Mouse (Mus musculus) MEL (cell line): Measurements from ENCODE around the gene Zfp507. TPM values are rescaled to one million over a fixed set of nuclear protein-coding genes. Genes with fewer than 3 reads are reported as not detected.

Experiments
- DNase-seq: peaks from one replicate; pipeline ENCODE4 v3.0.0; 2011; ENCODE audit warnings: low read depth, low spot score
- H3K27ac ChIP-seq: 2 replicates; pipeline ENCODE4 v1.5.1; 2012; ENCODE audit warnings: low read depth, mild to moderate bottlenecking, control low read depth, low read length, moderate library complexity; ENCODE audit not compliant: control insufficient read depth
- H3K27me3 ChIP-seq, 2 experiments: fragments of 150-350 bp in 1 of 2; sonication (generic) in 1 of 2; 2 replicates each; pipeline ENCODE4 v1.6.1; 2012; ENCODE audit warnings: low read length in 2 of 2, mild to moderate bottlenecking in 2 of 2, improper control_type of control experiment in 1 of 2, moderate library complexity in 1 of 2; ENCODE audit not compliant: insufficient read depth in 2 of 2, control insufficient read depth in 1 of 2
- H3K36me3 ChIP-seq, 2 experiments: 2 replicates each; pipeline ENCODE4 v1.6.1; 2012 to 2014; ENCODE audit warnings: low read length in 2 of 2, improper control_type of control experiment in 1 of 2, inconsistent platforms in 1 of 2, mild to moderate bottlenecking in 1 of 2; ENCODE audit not compliant: insufficient read depth in 2 of 2, control insufficient read depth in 1 of 2
- H3K4me1 ChIP-seq, 2 experiments: fragments of 150-350 bp in 1 of 2; sonication (generic) in 1 of 2; 2 replicates each; pipeline ENCODE4 v1.6.1; 2012; ENCODE audit warnings: low read length in 2 of 2, improper control_type of control experiment in 1 of 2, mild to moderate bottlenecking in 1 of 2; ENCODE audit not compliant: insufficient read depth in 2 of 2, control insufficient read depth in 1 of 2
- H3K4me3 ChIP-seq, 2 experiments: fragments of 150-350 bp in 1 of 2; sonication (generic) in 1 of 2; 2 replicates each; pipeline ENCODE4 v1.5.1; 2012; ENCODE audit warnings: low read depth in 2 of 2, low read length in 2 of 2, mild to moderate bottlenecking in 2 of 2, moderate library complexity in 2 of 2, control low read depth in 1 of 2, improper control_type of control experiment in 1 of 2; ENCODE audit not compliant: control insufficient read depth in 1 of 2, insufficient read depth in 1 of 2
- H3K79me2 ChIP-seq: 2 replicates; pipeline ENCODE4 v1.6.1; 2012; ENCODE audit warnings: mild to moderate bottlenecking, low read length, moderate library complexity; ENCODE audit not compliant: control insufficient read depth, poor library complexity, insufficient read depth
- H3K9ac ChIP-seq: 2 replicates; pipeline ENCODE4 v1.6.1; 2012; ENCODE audit warnings: low read depth, mild to moderate bottlenecking, control low read depth, low read length, moderate library complexity; ENCODE audit not compliant: control insufficient read depth, poor library complexity, severe bottlenecking
- H3K9me3 ChIP-seq: fragments of 150-350 bp; sonication (generic); replicated peaks from 2 replicates; pipeline ENCODE4 v1.6.1; 2012; ENCODE audit warnings: mild to moderate bottlenecking, low read length, improper control_type of control experiment, moderate library complexity; ENCODE audit not compliant: insufficient read depth
- BHLHE40 ChIP-seq: IDR thresholded peaks from 2 replicates; pipeline ENCODE4 v1.6.1; 2012; ENCODE audit warnings: low read depth, mild to moderate bottlenecking, inconsistent platforms, low read length, improper control_type of control experiment, borderline replicate concordance
- CHD1 ChIP-seq: IDR thresholded peaks from 2 replicates; pipeline ENCODE4 v1.6.1; 2012; ENCODE audit warnings: low read depth, mild to moderate bottlenecking, inconsistent platforms, low read length, improper control_type of control experiment
- E2F4 ChIP-seq: IDR thresholded peaks from 2 replicates; pipeline ENCODE4 v1.6.1; 2011; ENCODE audit warnings: low read depth, low read length, improper control_type of control experiment, borderline replicate concordance
- ELF1 ChIP-seq: IDR thresholded peaks from 2 replicates; pipeline ENCODE4 v1.6.1; 2014; ENCODE audit warnings: low read depth, mild to moderate bottlenecking, inconsistent platforms, low read length, improper control_type of control experiment, moderate library complexity
- EP300 ChIP-seq, 2 experiments: IDR thresholded peaks; 2 replicates each; pipeline ENCODE4 v1.6.1; 2011; ENCODE audit warnings: improper control_type of control experiment in 2 of 2, low read length in 2 of 2, low read depth in 1 of 2, mild to moderate bottlenecking in 1 of 2
- GATA1 ChIP-seq: IDR thresholded peaks from 2 replicates; pipeline ENCODE4 v1.6.1; 2011; ENCODE audit warnings: low read depth, low read length, improper control_type of control experiment
- HCFC1 ChIP-seq: IDR thresholded peaks from 2 replicates; pipeline ENCODE4 v1.6.1; 2012; ENCODE audit warnings: low read depth, mild to moderate bottlenecking, inconsistent platforms, low read length, improper control_type of control experiment, moderate library complexity
- JUND ChIP-seq: IDR thresholded peaks from 2 replicates; pipeline ENCODE4 v1.6.1; 2011; ENCODE audit warnings: low read depth, mild to moderate bottlenecking, improper control_type of control experiment, low read length
- MAX ChIP-seq: IDR thresholded peaks from 2 replicates; pipeline ENCODE4 v1.6.1; 2011; ENCODE audit warnings: low read length, improper control_type of control experiment
- MAZ ChIP-seq: IDR thresholded peaks from 2 replicates; pipeline ENCODE4 v1.6.1; 2012; ENCODE audit warnings: low read depth, mild to moderate bottlenecking, inconsistent platforms, low read length, improper control_type of control experiment
- MEF2A ChIP-seq: IDR thresholded peaks from 2 replicates; pipeline ENCODE4 v1.6.1; 2014; ENCODE audit warnings: low read depth, mild to moderate bottlenecking, inconsistent platforms, low read length, improper control_type of control experiment; ENCODE audit not compliant: poor library complexity, insufficient replicate concordance, severe bottlenecking; ENCODE audit errors: extremely low read depth
- MXI1 ChIP-seq: IDR thresholded peaks from 2 replicates; pipeline ENCODE4 v1.6.1; 2011; ENCODE audit warnings: mild to moderate bottlenecking, low read depth, low read length, improper control_type of control experiment
- POLR2AphosphoS5 ChIP-seq: IDR thresholded peaks from 2 replicates; pipeline ENCODE4 v1.6.1; 2012; ENCODE audit warnings: low read depth, borderline replicate concordance, mild to moderate bottlenecking, inconsistent platforms, low read length, moderate library complexity, mixed read lengths
- SIN3A ChIP-seq: IDR thresholded peaks from 2 replicates; pipeline ENCODE4 v1.6.1; 2012; ENCODE audit warnings: low read length, improper control_type of control experiment, inconsistent platforms
- SMC3 ChIP-seq: IDR thresholded peaks from 2 replicates; pipeline ENCODE4 v1.6.1; 2011; ENCODE audit warnings: low read depth, low read length, improper control_type of control experiment
- TAL1 ChIP-seq: IDR thresholded peaks from 2 replicates; pipeline ENCODE4 v1.6.1; 2012; ENCODE audit warnings: mild to moderate bottlenecking, inconsistent platforms, low read length, moderate library complexity, mixed read lengths
- TBP ChIP-seq: IDR thresholded peaks from 2 replicates; pipeline ENCODE4 v1.8.0; 2011; ENCODE audit warnings: low read depth, low read length, improper control_type of control experiment
- UBTF ChIP-seq: IDR thresholded peaks from 2 replicates; pipeline ENCODE4 v1.6.1; 2012; ENCODE audit warnings: low read depth, mild to moderate bottlenecking, inconsistent platforms, low read length, improper control_type of control experiment, moderate library complexity, borderline replicate concordance; ENCODE audit not compliant: insufficient read depth
- USF2 ChIP-seq, 2 experiments: IDR thresholded peaks; 2 replicates each; pipeline ENCODE4 v1.6.1; 2011 to 2012; ENCODE audit warnings: improper control_type of control experiment in 2 of 2, low read length in 2 of 2, borderline replicate concordance in 1 of 2, inconsistent platforms in 1 of 2, low read depth in 1 of 2, mild to moderate bottlenecking in 1 of 2; ENCODE audit not compliant: insufficient read depth in 1 of 2
- ZC3H11A ChIP-seq: IDR thresholded peaks from 2 replicates; pipeline ENCODE4 v1.6.1; 2012; ENCODE audit warnings: low read depth, mild to moderate bottlenecking, inconsistent platforms, low read length, improper control_type of control experiment
- ZNF384 ChIP-seq: IDR thresholded peaks from 2 replicates; pipeline ENCODE4 v1.6.1; 2012; ENCODE audit warnings: low read depth, mild to moderate bottlenecking, inconsistent platforms, low read length, improper control_type of control experiment
- polyA plus RNA-seq, 2 experiments: library from polyadenylated mRNA; stranded (reverse) in 1 of 2; unstranded in 1 of 2; fragments of >175 nt in 1 of 2; fragments of >200 nt in 1 of 2; gene quantifications; 2 replicates each; pipeline versions ENCODE4 v1.2.1 to v1.2.4; 2012; ENCODE audit warnings: low replicate concordance in 2 of 2, low read depth in 1 of 2; ENCODE audit not compliant: insufficient read length in 2 of 2, insufficient read depth in 1 of 2, missing spikeins in 1 of 2
- total RNA-seq: library from RNA; depleted of rRNA; stranded (reverse); fragments of 300-350 nt; gene quantifications from 2 replicates; pipeline ENCODE4 v1.2.3, GENCODE M21; 2012

The Zfp507 gene
- total and polyA plus RNA-seq, 3 experiments, result 16.4 to 67.2 (median 17.7) TPM

- Histone ChIP-seq H3K4me1 (no peaks in the 10 kb centered on the region), H3K4me3 (no peak overlapping the region), H3K9ac (no peak overlapping the region), H3K9me3 (no peaks in the 10 kb centered on the region), H3K36me3 (no peaks in the 10 kb centered on the region), H3K79me2 (no peaks in the 10 kb centered on the region), H3K27ac (no peak overlapping the region), H3K27me3 (no peaks in the 10 kb centered on the region)
- no peak for TF ChIP-seq HCFC1
- no peak for TF ChIP-seq SMC3
- no peak for TF ChIP-seq EP300 (IDR thresholded peaks at IDR 0.05; ENCODE audit: low read depth in 1 of 2, low read length in 2 of 2)
- TF ChIP-seq SIN3A, result no peak
- TF ChIP-seq MAX, result no peak
- TF ChIP-seq CHD1, result no peak
- TF ChIP-seq MXI1, result no peak
- TF ChIP-seq MAZ, result no peak
- no peak for TF ChIP-seq UBTF
- TF ChIP-seq MEF2A, result no peak
- no peak for DNase-seq
These were observed 55.3 kb downstream of the Zfp507 start for GRCm38 (mm10) chr7:35747397-35747964.

- no peak overlapping the region for H3K9ac ChIP-seq
- TF ChIP-seq TBP (no peak), HCFC1 (no peak), ZNF384 (no peak), MXI1 (no peak), POLR2AphosphoS5 (no peak), CHD1 (no peak), BHLHE40 (no peak), GATA1 (no peak), ZC3H11A (no peak), ELF1 (no peak), USF2 (IDR thresholded peaks at IDR 0.05; ENCODE audit: borderline replicate concordance in 1 of 2, insufficient read depth in 1 of 2, low read depth in 1 of 2, low read length in 2 of 2) (no peak), JUND (no peak), UBTF (no peak), SMC3 (no peak), EP300 (IDR thresholded peaks at IDR 0.05; ENCODE audit: low read depth in 1 of 2, low read length in 2 of 2) (no peak), E2F4 (no peak), TAL1 (no peak)
These were observed 56.0 kb downstream of the Zfp507 start for GRCm38 (mm10) chr7:35746686-35747396.

More at GRCm38 (mm10) chr7:35746686-35747396, 56.0 kb downstream of the Zfp507 start:
- DNase-seq, result no peak
- Histone ChIP-seq H3K36me3 (no peaks in the 10 kb centered on the region), H3K9me3 (no peaks in the 10 kb centered on the region), H3K27me3 (no peaks in the 10 kb centered on the region), H3K4me1 (no peaks in the 10 kb centered on the region), H3K79me2 (no peaks in the 10 kb centered on the region), H3K4me3 (no peak overlapping the region), H3K27ac (no peak overlapping the region)
